Mouse (Mus musculus): Measurements from ENCODE around the gene Usb1. TPM values are rescaled to one million over a fixed set of nuclear protein-coding genes. Genes with fewer than 3 reads are reported as not detected.

The Usb1 gene
- polyA plus RNA-seq, 1 experiment from 2014 or later = 36.9 TPM

GRCm38 (mm10) chr8:95344668-95345067, 12.6 kb downstream of the Usb1 start:
- WGBS = 71% methylated on average over 6 of the region's 6 CpGs

DNA sequence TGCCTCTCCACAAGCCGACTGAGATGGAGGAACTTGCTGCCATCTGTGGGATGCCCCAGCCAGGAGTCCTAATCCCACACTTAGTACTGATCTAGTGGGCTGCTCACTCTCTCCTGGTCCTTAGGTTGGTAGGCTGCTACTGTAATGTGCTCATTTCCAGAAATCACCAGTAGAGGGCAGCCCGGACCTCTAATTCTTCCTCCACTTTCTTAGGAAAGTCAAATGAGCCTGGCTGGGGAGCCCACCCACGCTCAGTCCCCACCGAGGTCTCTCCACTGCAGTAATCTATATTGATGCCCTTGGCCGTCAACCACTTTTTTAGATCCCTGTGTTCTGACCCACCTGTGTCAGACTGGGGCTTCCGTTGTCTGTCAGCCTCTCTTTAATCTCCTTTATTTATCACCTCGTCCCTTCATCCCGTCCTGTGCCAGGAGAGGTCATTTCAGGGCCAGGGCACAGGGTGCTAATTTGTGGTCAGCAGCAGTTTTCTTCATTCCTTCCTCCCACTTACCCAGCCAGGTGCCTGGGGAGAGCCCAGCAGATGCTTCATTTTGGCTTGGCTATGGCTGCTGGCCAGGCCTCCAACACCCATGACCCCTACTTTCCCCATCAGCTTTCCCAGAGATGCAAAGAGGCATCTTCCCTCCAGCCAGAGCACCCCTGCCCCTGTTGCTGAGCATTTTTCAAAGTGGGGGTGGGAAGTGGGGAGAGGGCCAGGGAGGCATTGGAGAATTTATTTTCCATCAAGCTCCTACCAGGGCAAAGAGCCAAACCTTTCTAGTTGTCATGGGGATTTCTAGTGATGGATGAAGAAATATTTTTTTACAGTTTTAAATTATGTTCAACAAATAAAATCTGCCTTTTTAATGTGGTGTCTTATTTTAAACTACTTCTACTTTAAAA, 14.8 kb downstream of the Usb1 start:
- Histone ChIP-seq H3K4me3 (replicated peaks) (no peak overlapping the region), H3K36me3 (peaks cover 25% of the 10 kb centered on the region), H3K9ac (replicated peaks) (no peak overlapping the region), H3K27ac (no peak overlapping the region), H3K27me3 (peaks cover 6% of the 10 kb centered on the region; the same call in 1 of the 2 replicates), H3K9me3 (no peaks in the 10 kb centered on the region), H3K4me1 (replicated peaks) (peaks cover 26% of the 10 kb centered on the region), H3K4me2 (replicated peaks) (no peak overlapping the region)
- WGBS = 31% methylated on average over 8 of the region's 8 CpGs
- peak; percentile 43 for ATAC-seq

More at GRCm38 (mm10) chr8:95344668-95345067, 12.6 kb downstream of the Usb1 start:
- no peak for ATAC-seq
- no peak overlapping the region for H3K4me2 ChIP-seq (replicated peaks)
- H3K27me3 ChIP-seq = peaks cover under 1% of the 10 kb centered on the region; the same call in 1 of the 2 replicates
- no peak overlapping the region for H3K27ac ChIP-seq
- peaks cover 40% of the 10 kb centered on the region for H3K36me3 ChIP-seq
- H3K9ac ChIP-seq (replicated peaks) = no peak overlapping the region
- no peak overlapping the region for H3K4me3 ChIP-seq (replicated peaks)
- H3K4me1 ChIP-seq (replicated peaks) = peaks cover 16% of the 10 kb centered on the region
- no peaks in the 10 kb centered on the region for H3K9me3 ChIP-seq

DNA sequence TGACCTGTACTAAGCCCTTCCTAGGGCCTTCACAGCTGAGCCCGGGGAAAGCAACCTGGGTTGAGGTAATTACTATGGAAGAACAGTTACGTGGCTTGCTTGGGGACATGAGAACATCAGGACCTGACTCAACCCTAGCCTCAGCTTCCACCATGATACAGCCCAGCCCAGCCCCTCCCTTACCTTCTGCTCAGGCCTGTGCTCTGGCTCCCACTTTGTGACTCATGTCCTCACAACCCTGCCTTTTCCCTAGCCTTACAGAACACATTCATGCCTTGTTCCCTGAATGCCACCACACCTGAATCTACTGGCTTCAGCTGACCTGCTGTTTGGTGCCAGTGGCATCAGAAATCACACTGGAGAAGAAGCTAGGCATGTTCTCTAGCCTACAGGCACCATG, 16.3 kb downstream of the Usb1 start:
- 90% methylated on average over 2 of the region's 2 CpGs for WGBS
- Histone ChIP-seq H3K9me3 (no peaks in the 10 kb centered on the region), H3K4me1 (replicated peaks) (peaks cover 29% of the 10 kb centered on the region), H3K27me3 (peaks cover 6% of the 10 kb centered on the region; the same call in 1 of the 2 replicates), H3K4me3 (replicated peaks) (no peak overlapping the region), H3K36me3 (peaks cover 20% of the 10 kb centered on the region), H3K9ac (replicated peaks) (no peak overlapping the region), H3K27ac (no peak overlapping the region), H3K4me2 (replicated peaks) (no peak overlapping the region)
- ATAC-seq = no peak

DNA sequence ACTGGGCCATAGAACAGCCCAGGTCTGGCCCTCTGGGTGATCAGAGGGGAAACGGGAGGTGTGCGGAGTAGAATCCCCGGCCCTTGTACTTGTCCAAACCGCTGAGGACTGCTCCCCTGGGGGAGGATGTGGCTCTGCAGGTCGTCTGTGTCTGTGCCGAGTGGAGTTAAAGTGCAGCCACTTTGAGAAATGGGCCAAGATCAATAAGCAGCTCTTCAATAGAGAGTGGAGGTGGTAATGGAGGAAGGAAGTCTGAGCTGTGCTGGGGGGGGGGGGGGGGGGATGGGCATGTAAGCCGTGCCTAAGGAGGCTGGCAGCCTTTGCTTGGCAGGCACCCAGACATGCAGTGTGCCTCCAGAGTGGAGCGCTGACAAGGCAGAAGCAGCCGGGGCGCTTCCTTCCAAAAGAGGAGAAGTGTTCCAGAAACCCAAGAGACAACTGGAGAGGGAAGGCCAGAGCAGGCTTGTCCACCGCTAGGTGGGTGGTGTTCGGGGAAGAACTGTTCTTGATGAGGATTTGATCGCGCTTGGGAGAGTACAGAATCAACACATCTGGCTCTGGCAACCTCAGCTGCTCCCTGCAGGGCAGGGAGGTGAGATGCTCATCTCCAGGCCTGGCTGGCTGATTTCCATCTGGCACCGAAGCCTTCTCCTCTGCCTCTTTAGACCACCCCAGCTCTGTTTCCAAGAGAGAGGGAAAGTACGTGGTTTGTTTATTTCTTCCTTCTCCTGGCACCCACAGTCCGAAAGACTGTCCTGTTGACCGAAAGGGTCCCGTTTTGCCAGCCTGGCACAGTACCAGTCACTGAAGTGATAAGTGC, 16.9 kb downstream of the Usb1 start:
- H3K4me2 ChIP-seq (replicated peaks) = no peak overlapping the region
- peaks cover 36% of the 10 kb centered on the region for H3K4me1 ChIP-seq (replicated peaks)
- ATAC-seq = no peak
- no peak overlapping the region for H3K4me3 ChIP-seq (replicated peaks)
- peaks cover 14% of the 10 kb centered on the region for H3K36me3 ChIP-seq
- 63% methylated on average over 18 of the region's 19 CpGs for WGBS
- peaks cover 6% of the 10 kb centered on the region; the same call in 1 of the 2 replicates for H3K27me3 ChIP-seq
- 0 out of 2 replicates have a peak overlapping the region, but pooled peaks have one; percentile 6 for H3K27ac ChIP-seq
- H3K9me3 ChIP-seq = no peaks in the 10 kb centered on the region
- no peak overlapping the region for H3K9ac ChIP-seq (replicated peaks)

DNA sequence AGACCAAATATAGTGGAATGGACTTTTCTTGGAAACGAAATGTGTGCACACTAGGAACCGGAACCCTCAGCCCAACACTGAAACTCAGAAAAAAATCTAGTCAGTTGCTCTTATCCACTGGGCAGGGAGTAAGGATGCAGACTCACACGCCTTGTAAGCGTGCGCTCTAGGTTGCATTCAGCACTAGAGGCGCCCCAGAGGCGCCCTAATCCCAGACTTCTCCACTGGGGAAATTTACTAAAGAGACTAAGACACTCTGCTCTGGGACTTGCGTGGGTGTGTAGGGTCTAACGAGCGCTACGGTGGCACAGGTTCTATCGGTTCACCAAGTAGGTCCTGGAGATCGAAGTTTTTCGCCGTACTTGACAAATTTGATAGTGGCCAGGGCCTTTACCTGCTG, 19.4 kb downstream of the Usb1 start:
- Histone ChIP-seq H3K36me3 (no peaks in the 10 kb centered on the region), H3K4me3 (replicated peaks) (peak overlapping the region; percentile 88), H3K9ac (replicated peaks) (peak overlapping the region; percentile 94; the same call in 1 of the 2 replicates), H3K27ac (no peak overlapping the region), H3K9me3 (no peaks in the 10 kb centered on the region), H3K4me1 (replicated peaks) (peaks cover 48% of the 10 kb centered on the region), H3K27me3 (peaks cover 6% of the 10 kb centered on the region; the same call in 1 of the 2 replicates), H3K4me2 (replicated peaks) (peak overlapping the region; percentile 65)
- WGBS = 3% methylated on average over 15 of the region's 15 CpGs
- ATAC-seq = peak; percentile 17; the same call in 1 of the 2 replicates

GRCm38 (mm10) chr8:95352151-95352870, 20.2 kb downstream of the Usb1 start, which contains the start of gene Mmp15:
Gene Mmp15, plus strand, starts transcription at chr8:95352268.
- Histone ChIP-seq H3K4me2 (replicated peaks) (peak within 1 kb of the TSS; percentile 65), H3K9me3 (no peaks in the 10 kb centered on the region), H3K27me3 (peaks cover 6% of the 10 kb centered on the region; the same call in 1 of the 2 replicates), H3K4me3 (replicated peaks) (peak within 1 kb of the TSS; percentile 88), H3K36me3 (no peaks in the 10 kb centered on the region), H3K9ac (replicated peaks) (peak within 1 kb of the TSS; percentile 94), H3K4me1 (replicated peaks) (peaks cover 44% of the 10 kb centered on the region), H3K27ac (peak within 1 kb of the TSS; percentile 92)
- 0% methylated on average over 74 of the region's 80 CpGs for WGBS
- ATAC-seq = peak; percentile 80

DNA sequence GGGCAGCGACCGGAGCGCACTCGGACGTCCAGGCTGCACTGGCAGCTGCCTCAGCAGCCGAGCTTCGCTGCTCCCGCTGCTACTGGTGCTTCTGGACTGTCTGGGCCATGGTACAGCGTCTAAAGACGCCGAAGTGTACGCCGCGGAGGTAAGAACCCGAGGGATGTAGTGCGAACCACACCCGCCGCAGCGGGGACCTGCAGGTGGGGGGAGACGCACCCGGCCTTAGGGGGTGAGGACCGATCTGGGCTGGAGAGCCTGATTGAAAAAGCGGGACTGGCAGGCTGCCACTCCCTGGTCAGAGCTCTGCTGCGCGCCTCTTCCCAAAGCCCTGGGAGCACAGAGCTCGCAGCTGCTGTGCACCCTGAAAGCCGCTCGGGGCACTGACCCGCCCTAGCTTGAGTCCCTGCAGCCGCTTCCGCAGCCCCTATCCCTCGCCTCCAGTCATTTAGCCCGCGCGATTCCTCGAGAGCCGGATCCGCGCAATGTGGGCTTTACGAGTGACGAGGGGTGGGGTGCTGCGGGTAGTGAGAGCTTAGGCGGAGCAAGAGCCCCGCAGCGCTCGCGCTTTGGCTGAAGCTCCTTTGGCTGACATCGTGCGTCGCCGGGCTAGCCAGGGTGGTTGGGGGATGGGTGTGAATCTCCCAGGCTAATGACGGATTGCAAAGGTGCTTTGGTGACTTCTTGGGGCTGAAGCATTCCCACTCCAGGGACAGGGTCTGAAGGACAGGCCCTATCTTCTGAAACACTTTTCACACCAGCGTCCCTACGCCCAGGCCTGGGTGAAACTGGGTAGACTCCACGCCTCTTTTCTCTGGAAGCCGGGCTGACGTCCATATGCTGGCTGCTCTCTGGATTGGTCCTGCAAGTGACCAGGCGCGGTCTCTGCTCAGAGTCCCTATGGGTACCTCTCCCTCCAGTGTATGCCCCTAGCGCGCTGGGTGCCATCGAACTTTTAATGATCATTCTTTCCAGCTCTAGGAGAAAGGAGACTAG, 21.1 kb downstream of the Usb1 start:
- peaks cover 6% of the 10 kb centered on the region; the same call in 1 of the 2 replicates for H3K27me3 ChIP-seq
- ATAC-seq = peak; percentile 68
- peaks cover 44% of the 10 kb centered on the region for H3K4me1 ChIP-seq (replicated peaks)
- H3K36me3 ChIP-seq = no peaks in the 10 kb centered on the region
- H3K27ac ChIP-seq = peak overlapping the region; percentile 92
- H3K9ac ChIP-seq (replicated peaks) = peak overlapping the region; percentile 94
- H3K4me3 ChIP-seq (replicated peaks) = peak overlapping the region; percentile 88
- H3K4me2 ChIP-seq (replicated peaks) = peak overlapping the region; percentile 65
- no peaks in the 10 kb centered on the region for H3K9me3 ChIP-seq
- WGBS = 2% methylated on average over 62 of the region's 62 CpGs

GRCm38 (mm10) chr8:95354606-95355005, 22.5 kb downstream of the Usb1 start:
- Histone ChIP-seq H3K36me3 (no peaks in the 10 kb centered on the region), H3K4me2 (replicated peaks) (peak overlapping the region; percentile 65), H3K4me3 (replicated peaks) (no peak overlapping the region), H3K9ac (replicated peaks) (0 out of 2 replicates have a peak overlapping the region, but pooled peaks have one; percentile 16), H3K9me3 (no peaks in the 10 kb centered on the region), H3K27ac (no peak overlapping the region), H3K27me3 (peaks cover 6% of the 10 kb centered on the region; the same call in 1 of the 2 replicates), H3K4me1 (replicated peaks) (peaks cover 47% of the 10 kb centered on the region)
- ATAC-seq = no peak
- 85% methylated on average over 2 of the region's 2 CpGs for WGBS

- Histone ChIP-seq H3K4me3 (replicated peaks) (no peak overlapping the region), H3K27ac (0 out of 2 replicates have a peak overlapping the region, but pooled peaks have one; percentile 30), H3K4me2 (replicated peaks) (no peak overlapping the region), H3K27me3 (no peaks in the 10 kb centered on the region), H3K9me3 (peaks cover under 1% of the 10 kb centered on the region; the same call in 1 of the 2 replicates), H3K9ac (replicated peaks) (peak overlapping the region; percentile 46; the same call in 1 of the 2 replicates), H3K36me3 (no peaks in the 10 kb centered on the region), H3K4me1 (replicated peaks) (peaks cover 47% of the 10 kb centered on the region)
- peak; percentile 32; the same call in 1 of the 2 replicates for ATAC-seq
- 64% methylated on average over 8 of the region's 8 CpGs for WGBS
These were observed 26.7 kb downstream of the Usb1 start for GRCm38 (mm10) chr8:95358550-95359411.
